Mouse (Mus musculus): Measurements from ENCODE around the gene Tmtc1. TPM values are rescaled to one million over a fixed set of nuclear protein-coding genes. Genes with fewer than 3 reads are reported as not detected.
A peak's percentile ranks its signal among the peaks of the same experiment; 100 is the strongest.

Gene Tmtc1
- polyA plus RNA-seq, 1 experiment from 2014 or later = 3.2 TPM

DNA sequence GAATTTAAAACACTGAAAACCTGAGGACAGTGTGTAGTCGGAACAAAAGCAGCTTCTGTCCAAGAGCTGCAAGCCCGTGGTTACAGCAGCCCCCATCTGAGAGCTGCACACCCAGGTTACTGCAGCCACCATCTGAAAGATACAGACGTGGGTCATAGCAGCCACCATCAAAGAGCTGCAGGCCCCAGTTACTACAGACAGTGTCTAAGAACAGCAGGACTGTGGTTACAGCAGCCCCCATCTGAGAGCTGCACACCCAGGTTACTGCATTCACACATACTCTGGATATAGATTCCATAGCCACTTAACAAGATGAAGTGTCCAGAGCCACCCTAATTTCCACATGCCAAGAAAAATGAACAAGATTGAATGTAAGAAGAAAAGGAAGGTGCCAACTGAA is 216.6 kb downstream of the Tmtc1 start:
- Histone ChIP-seq H3K4me3 (no peak overlapping the region), H3K4me2 (replicated peaks) (no peak overlapping the region), H3K9me3 (no peaks in the 10 kb centered on the region), H3K36me3 (no peaks in the 10 kb centered on the region), H3K4me1 (no peaks in the 10 kb centered on the region), H3K27me3 (no peaks in the 10 kb centered on the region), H3K9ac (no peak overlapping the region), H3K27ac (no peak overlapping the region)
- ATAC-seq (ENCODE audit: insufficient number of reproducible peaks, insufficient read depth, low FRiP score, low TSS enrichment) = no peak
- 62% methylated on average over 3 of the region's 3 CpGs for WGBS

DNA sequence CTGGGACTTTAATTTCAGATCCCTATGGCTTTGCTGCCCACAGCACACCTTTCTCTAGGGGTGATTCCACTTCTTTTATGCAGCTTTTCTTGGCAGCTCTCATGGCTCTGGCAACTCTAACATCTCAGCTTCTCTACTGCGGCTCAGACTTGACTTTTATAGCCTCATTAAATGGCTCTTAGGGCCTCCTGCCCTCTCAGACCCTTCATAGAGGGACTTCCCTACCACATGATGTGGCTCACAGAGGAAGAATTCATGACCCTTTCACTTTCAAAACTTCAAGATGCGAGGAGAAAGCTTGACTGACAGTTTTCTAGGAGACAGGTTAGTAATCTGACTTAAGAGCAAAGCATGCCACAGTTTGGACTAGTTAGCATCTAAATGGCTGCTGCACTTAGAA is 221.5 kb downstream of the Tmtc1 start:
- 78% methylated on average over 2 of the region's 2 CpGs for WGBS
- Histone ChIP-seq H3K9ac (no peak overlapping the region), H3K9me3 (no peaks in the 10 kb centered on the region), H3K36me3 (no peaks in the 10 kb centered on the region), H3K4me2 (replicated peaks) (no peak overlapping the region), H3K4me1 (no peaks in the 10 kb centered on the region), H3K27ac (no peak overlapping the region), H3K4me3 (no peak overlapping the region), H3K27me3 (no peaks in the 10 kb centered on the region)
- ATAC-seq (ENCODE audit: insufficient number of reproducible peaks, insufficient read depth, low FRiP score, low TSS enrichment) = no peak

DNA sequence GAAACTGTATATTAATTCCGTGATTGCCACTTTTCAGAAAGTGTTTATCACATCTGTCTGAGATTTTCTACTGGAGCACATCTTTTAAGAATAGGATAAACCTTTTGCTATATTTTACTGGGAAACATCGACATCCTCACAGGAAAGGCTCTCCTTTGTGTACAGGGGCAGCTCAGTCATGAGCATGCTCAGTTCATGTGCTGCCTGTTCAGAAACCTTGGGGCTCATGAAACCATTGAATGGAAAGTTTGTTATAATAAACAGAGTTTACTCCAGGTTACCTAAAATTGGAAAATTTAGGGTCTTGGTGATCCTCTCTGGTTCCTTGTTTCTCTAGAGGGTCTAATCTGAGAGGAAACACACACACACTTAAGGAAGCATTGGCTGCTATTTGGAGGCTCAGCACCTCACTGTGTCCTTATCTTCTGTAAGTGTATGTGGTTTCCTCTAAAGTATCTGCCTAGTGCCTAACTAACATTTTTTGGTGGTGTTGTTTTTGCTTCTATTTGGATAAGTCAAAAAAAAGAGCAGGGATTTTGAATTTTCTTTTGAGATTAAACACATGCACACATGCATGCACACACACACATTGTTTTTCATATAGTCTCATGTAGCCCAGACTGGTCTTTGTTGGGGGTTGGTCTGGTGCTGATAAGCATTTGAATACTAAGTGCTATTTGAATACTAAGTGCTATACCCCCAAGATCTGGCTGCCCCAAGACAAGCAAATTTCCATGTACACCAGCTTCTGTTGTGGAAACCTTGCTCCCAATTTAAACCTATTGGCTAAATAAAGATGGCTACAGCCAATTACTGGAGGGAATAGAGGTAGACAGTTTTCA is 225.7 kb downstream of the Tmtc1 start:
- Histone ChIP-seq H3K27me3 (no peaks in the 10 kb centered on the region), H3K9ac (no peak overlapping the region), H3K4me2 (replicated peaks) (no peak overlapping the region), H3K9me3 (no peaks in the 10 kb centered on the region), H3K36me3 (no peaks in the 10 kb centered on the region), H3K4me3 (no peak overlapping the region), H3K4me1 (peaks cover 5% of the 10 kb centered on the region; the same call in 1 of the 2 replicates), H3K27ac (no peak overlapping the region)
- ATAC-seq (ENCODE audit: insufficient number of reproducible peaks, insufficient read depth, low FRiP score, low TSS enrichment) = no peak
- 93% methylated on average over 2 of the region's 2 CpGs for WGBS

DNA sequence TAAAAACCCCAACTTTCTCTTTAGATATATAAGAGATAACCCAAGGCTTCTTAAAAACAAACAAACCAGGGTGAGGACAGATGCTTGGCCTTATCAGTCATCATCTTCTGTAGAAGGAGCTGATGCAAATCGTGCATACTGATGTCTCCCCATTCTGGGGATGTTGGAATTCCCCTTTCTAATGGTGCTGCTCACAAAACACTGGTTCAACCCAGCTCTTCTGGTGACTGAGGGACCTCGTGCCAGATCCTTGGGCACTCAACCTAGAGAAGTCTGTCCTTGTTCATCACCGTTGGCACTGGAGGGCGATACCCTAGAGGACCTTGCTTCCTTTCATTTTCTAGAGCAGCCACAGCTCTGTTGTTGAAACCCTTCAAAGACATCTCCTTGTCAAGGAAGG is 227.4 kb downstream of the Tmtc1 start:
- H3K9me3 ChIP-seq = no peaks in the 10 kb centered on the region
- ATAC-seq (ENCODE audit: insufficient number of reproducible peaks, insufficient read depth, low FRiP score, low TSS enrichment) = no peak
- no peaks in the 10 kb centered on the region for H3K27me3 ChIP-seq
- no peak overlapping the region for H3K4me2 ChIP-seq (replicated peaks)
- no peak overlapping the region for H3K4me3 ChIP-seq
- WGBS = 89% methylated on average over 4 of the region's 4 CpGs
- peaks cover 10% of the 10 kb centered on the region for H3K4me1 ChIP-seq
- H3K36me3 ChIP-seq = no peaks in the 10 kb centered on the region
- H3K9ac ChIP-seq = no peak overlapping the region
- H3K27ac ChIP-seq = no peak overlapping the region

DNA sequence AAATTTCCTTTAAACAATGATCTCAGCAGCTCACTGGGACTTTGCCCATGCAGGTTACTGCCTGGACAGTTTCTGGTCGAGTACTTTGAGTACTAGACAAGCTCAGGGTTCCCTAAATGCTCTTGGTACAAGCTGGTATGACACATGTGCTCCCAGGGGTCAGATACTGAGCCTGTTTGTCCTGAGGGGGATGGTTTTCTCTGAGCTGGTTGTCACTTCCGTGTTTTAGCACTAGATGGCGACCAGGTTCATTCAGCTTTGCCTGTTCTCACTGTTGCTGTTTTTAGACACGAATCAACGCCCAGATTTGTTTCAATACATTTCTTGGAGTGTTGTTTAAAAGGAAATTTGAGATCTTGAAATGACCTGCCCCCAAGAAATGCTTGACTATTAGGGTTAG is 229.4 kb downstream of the Tmtc1 start:
- H3K4me2 ChIP-seq (replicated peaks) = no peak overlapping the region
- no peak overlapping the region for H3K9ac ChIP-seq
- ATAC-seq (ENCODE audit: insufficient number of reproducible peaks, insufficient read depth, low FRiP score, low TSS enrichment) = no peak
- H3K36me3 ChIP-seq = no peaks in the 10 kb centered on the region
- no peak overlapping the region for H3K27ac ChIP-seq
- H3K4me3 ChIP-seq = no peak overlapping the region
- 5% methylated on average over 5 of the region's 5 CpGs for WGBS
- no peaks in the 10 kb centered on the region for H3K9me3 ChIP-seq
- no peaks in the 10 kb centered on the region for H3K27me3 ChIP-seq
- H3K4me1 ChIP-seq = peaks cover 13% of the 10 kb centered on the region

DNA sequence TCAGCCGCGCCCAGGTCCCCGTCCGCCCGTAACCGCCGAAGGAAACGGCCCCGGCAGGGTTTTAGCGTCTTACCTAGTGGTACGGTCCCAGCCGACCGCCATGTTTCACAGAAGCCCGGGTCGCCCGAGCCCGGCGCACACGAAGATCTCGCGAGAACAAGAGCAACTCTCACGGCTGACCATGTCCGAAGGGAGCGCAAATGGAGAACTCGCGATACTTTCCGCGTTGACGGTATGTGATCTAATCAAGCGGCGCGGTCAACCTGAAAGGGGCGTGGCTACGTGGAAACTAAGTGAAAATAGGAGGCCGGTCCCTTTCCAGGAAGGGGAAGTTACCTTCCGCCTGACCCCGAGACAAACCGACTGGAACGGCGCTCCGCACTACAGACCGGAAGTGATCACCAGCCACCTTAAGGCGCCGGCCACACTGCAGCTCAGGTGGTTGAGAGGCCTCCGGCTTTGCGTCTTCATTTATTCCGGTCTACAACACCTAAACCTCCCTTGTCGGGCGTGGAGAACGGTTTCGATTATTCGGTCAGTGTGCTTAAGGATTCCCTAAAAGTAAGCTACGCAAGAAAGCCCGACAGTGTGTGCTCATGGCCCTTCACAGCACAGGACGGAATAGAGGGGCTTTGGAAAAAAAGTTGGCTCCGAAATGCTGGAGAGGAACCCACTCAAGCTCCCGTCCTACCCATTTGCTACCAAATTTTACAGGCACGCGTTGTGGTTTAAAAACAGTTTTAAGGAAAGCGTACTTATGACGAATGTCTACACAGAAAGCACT is 232.1 kb downstream of the Tmtc1 start, which contains the start of gene Ergic2:
Gene Ergic2 (minus strand): TSS at position 478 of the 784 bp plus-strand sequence.
- Histone ChIP-seq H3K4me2 (replicated peaks) (peak within 1 kb of the TSS; percentile 75), H3K4me1 (peaks cover 13% of the 10 kb centered on the region), H3K9me3 (no peaks in the 10 kb centered on the region), H3K36me3 (no peaks in the 10 kb centered on the region), H3K9ac (peak within 1 kb of the TSS; percentile 93), H3K27ac (peak within 1 kb of the TSS; percentile 83), H3K4me3 (peak within 1 kb of the TSS; percentile 78), H3K27me3 (no peaks in the 10 kb centered on the region)
- peak; percentile 99 for ATAC-seq (ENCODE audit: insufficient number of reproducible peaks, insufficient read depth, low FRiP score, low TSS enrichment)
- WGBS = under 1% methylated on average over 61 of the region's 61 CpGs

DNA sequence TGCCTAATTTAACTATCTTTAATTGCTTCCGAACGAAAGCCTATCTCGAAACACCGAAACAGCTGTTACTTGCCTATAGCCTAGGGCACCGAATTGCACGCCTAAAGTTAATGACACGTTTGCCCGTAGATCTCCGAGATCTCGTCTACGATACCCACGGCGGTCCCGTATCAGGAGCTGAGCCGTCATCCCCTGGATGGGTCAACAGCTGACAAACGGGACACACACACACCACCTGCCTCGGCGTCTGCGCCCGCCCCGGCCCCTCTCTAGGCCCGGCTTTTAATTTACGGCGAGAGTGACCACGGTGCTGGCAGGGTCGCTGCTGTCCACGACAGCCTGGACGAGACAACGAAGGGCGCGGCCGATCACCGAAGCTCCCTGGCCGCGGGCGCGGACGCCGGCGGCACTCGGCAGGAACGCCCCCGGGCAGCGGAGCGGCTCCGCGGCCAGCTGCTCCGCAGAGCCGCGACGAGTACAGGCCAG is 232.8 kb downstream of the Tmtc1 start:
- peak overlapping the region; percentile 75 for H3K4me2 ChIP-seq (replicated peaks)
- peak; percentile 64 for ATAC-seq (ENCODE audit: insufficient number of reproducible peaks, insufficient read depth, low FRiP score, low TSS enrichment)
- peak overlapping the region; percentile 83 for H3K27ac ChIP-seq
- under 1% methylated on average over 51 of the region's 51 CpGs for WGBS
- H3K27me3 ChIP-seq = no peaks in the 10 kb centered on the region
- no peaks in the 10 kb centered on the region for H3K36me3 ChIP-seq
- H3K9ac ChIP-seq = peak overlapping the region; percentile 93
- no peaks in the 10 kb centered on the region for H3K9me3 ChIP-seq
- H3K4me3 ChIP-seq = peak overlapping the region; percentile 78
- peaks cover 13% of the 10 kb centered on the region for H3K4me1 ChIP-seq

DNA sequence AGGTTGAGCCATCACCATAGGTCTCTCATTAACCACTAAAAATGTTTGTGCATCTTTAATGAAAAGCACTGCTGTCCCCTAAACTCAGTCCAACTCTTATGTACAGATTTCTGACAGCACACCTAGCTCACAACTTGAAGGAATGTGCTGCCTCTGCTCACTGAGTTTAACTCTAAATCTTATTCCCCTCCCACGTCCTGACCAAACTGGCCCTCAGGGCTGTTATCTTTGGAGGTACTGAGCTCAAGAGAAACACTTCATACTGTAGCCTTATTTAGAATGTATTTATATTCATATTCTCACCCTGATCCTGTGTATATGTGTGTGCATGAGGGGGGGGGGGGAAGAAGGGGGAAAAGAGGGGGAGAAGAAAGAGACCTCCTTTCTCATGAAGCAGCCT is 236.7 kb downstream of the Tmtc1 start:
- H3K27me3 ChIP-seq = no peaks in the 10 kb centered on the region
- no peak overlapping the region for H3K27ac ChIP-seq
- no peak overlapping the region for H3K9ac ChIP-seq
- no peak overlapping the region for H3K4me3 ChIP-seq
- no peaks in the 10 kb centered on the region for H3K9me3 ChIP-seq
- no peak for ATAC-seq (ENCODE audit: insufficient number of reproducible peaks, insufficient read depth, low FRiP score, low TSS enrichment)
- peaks cover 3% of the 10 kb centered on the region; the same call in 1 of the 2 replicates for H3K4me1 ChIP-seq
- WGBS = 81% methylated on average over 1 of the region's 1 CpGs
- peaks cover 24% of the 10 kb centered on the region for H3K36me3 ChIP-seq
- H3K4me2 ChIP-seq (replicated peaks) = no peak overlapping the region

DNA sequence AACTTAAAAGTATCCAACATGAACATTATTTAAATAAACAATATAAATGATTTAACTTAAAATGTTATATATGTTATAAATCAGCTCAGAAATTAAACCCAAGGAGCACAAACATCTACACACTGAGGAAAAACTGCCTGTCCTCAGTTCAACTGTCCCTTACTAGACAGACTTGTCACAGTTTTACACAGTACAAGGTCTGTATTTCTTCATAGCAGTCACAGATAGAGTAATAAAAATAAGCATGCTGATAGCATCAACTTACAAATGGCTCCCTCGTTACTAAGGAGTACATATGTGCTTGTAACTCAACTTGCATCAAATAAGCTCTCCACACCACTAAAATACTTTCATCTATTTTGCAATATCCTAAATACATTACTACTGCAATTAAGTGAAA is 239.1 kb downstream of the Tmtc1 start:
- H3K9ac ChIP-seq = no peak overlapping the region
- H3K4me2 ChIP-seq (replicated peaks) = no peak overlapping the region
- no peak overlapping the region for H3K4me3 ChIP-seq
- no peaks in the 10 kb centered on the region for H3K9me3 ChIP-seq
- 92% methylated on average over 1 of the region's 1 CpGs for WGBS
- H3K36me3 ChIP-seq = peaks cover 37% of the 10 kb centered on the region
- no peaks in the 10 kb centered on the region for H3K27me3 ChIP-seq
- no peak overlapping the region for H3K27ac ChIP-seq
- no peaks in the 10 kb centered on the region for H3K4me1 ChIP-seq
- no peak for ATAC-seq (ENCODE audit: insufficient number of reproducible peaks, insufficient read depth, low FRiP score, low TSS enrichment)

DNA sequence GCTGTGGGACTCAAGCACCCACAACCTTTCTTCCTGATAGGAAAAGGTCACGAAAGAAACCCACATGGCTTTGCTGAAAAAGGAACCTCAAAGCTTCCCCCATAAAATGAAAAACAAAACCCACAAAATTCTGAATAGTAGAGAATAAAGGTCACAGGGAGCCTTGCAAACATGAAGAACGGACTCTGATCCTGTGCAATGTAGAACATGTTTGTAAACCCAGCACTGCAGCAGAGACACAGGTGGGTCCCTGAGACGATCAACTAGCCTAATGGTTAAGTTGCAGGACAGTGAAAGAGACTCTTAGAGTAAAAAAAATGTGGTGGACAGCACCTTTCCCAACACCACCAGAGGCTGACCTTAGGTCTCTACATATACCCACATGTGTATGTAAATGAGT is 244.5 kb downstream of the Tmtc1 start:
- Histone ChIP-seq H3K4me2 (replicated peaks) (no peak overlapping the region), H3K4me1 (no peaks in the 10 kb centered on the region), H3K9me3 (no peaks in the 10 kb centered on the region), H3K27me3 (no peaks in the 10 kb centered on the region), H3K27ac (no peak overlapping the region), H3K36me3 (peaks cover 51% of the 10 kb centered on the region), H3K4me3 (no peak overlapping the region), H3K9ac (no peak overlapping the region)
- ATAC-seq (ENCODE audit: insufficient number of reproducible peaks, insufficient read depth, low FRiP score, low TSS enrichment) = no peak
- WGBS = 96% methylated on average over 3 of the region's 3 CpGs

DNA sequence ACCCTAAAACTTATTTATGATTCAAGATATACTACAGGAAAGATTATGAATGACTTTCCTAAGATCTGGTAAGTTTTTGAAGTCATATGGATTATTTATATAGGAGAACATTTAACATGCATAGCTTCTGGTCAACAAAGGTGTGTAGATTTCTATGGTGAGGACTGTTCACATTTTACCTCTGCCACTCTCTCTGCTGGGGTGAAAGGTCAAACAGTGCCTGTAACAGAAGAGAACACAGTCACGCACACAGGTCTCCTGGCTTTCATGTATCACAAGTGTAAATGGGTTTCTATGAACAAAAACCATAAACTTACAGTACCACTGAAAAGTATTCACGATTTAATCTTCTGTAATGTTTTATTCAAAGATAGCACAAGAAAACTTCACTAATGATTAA is 245.0 kb downstream of the Tmtc1 start:
- Histone ChIP-seq H3K9ac (no peak overlapping the region), H3K4me3 (no peak overlapping the region), H3K9me3 (no peaks in the 10 kb centered on the region), H3K36me3 (peaks cover 55% of the 10 kb centered on the region), H3K4me1 (no peaks in the 10 kb centered on the region), H3K27me3 (no peaks in the 10 kb centered on the region), H3K27ac (no peak overlapping the region), H3K4me2 (replicated peaks) (no peak overlapping the region)
- 85% methylated on average over 2 of the region's 2 CpGs for WGBS
- ATAC-seq (ENCODE audit: insufficient number of reproducible peaks, insufficient read depth, low FRiP score, low TSS enrichment) = no peak
